Mouse (Mus musculus): ENCODE data around the gene Gm9922. TPM values are rescaled to one million over a fixed set of nuclear protein-coding genes. Genes with fewer than 3 reads are reported as not detected.

Gene Gm9922
- polyA plus RNA-seq, 1 experiment, result 1.4 TPM

- no peak for DNase-seq
- no peaks in the 10 kb centered on the region for H3K27me3 ChIP-seq (ENCODE audit: control insufficient read depth, insufficient read depth, low read length)
- 89% methylated on average over 3 of the region's 3 CpGs for WGBS
- H3K4me3 ChIP-seq (ENCODE audit: control insufficient read depth, insufficient read depth, low read length), result no peak overlapping the region
- no peaks in the 10 kb centered on the region for H3K36me3 ChIP-seq (ENCODE audit: control insufficient read depth, insufficient read depth, low read length)
- no peak overlapping the region for H3K27ac ChIP-seq (ENCODE audit: control insufficient read depth, insufficient read depth, low read length)
- no peaks in the 10 kb centered on the region for H3K4me1 ChIP-seq (replicated peaks; ENCODE audit: control insufficient read depth, insufficient read depth, low read length)
- TF ChIP-seq CTCF (IDR thresholded peaks at IDR 0.05; ENCODE audit: borderline replicate concordance, control insufficient read depth, extremely low read depth, insufficient read depth, low read length, poor library complexity) (no peak), POLR2A (IDR thresholded peaks at IDR 0.05; ENCODE audit: control insufficient read depth, extremely low read depth, insufficient read depth, low read length, poor library complexity) (no peak)
Observed at GRCm38 (mm10) chr14:101746635-101747034, 17.0 kb upstream of the Gm9922 start.

GRCm38 (mm10) chr14:101737501-101737900 lies 7.9 kb upstream of the Gm9922 start:
- no peak for DNase-seq
- TF ChIP-seq POLR2A (IDR thresholded peaks at IDR 0.05; ENCODE audit: control insufficient read depth, extremely low read depth, insufficient read depth, low read length, poor library complexity) (no peak), CTCF (IDR thresholded peaks at IDR 0.05; ENCODE audit: borderline replicate concordance, control insufficient read depth, extremely low read depth, insufficient read depth, low read length, poor library complexity) (no peak)
- Histone ChIP-seq H3K4me1 (replicated peaks; ENCODE audit: control insufficient read depth, insufficient read depth, low read length) (no peaks in the 10 kb centered on the region), H3K27ac (ENCODE audit: control insufficient read depth, insufficient read depth, low read length) (no peak overlapping the region), H3K36me3 (ENCODE audit: control insufficient read depth, insufficient read depth, low read length) (no peaks in the 10 kb centered on the region), H3K27me3 (ENCODE audit: control insufficient read depth, insufficient read depth, low read length) (no peaks in the 10 kb centered on the region), H3K4me3 (ENCODE audit: control insufficient read depth, insufficient read depth, low read length) (no peak overlapping the region)
- WGBS, result 89% methylated on average over 4 of the region's 4 CpGs

GRCm38 (mm10) chr14:101733542-101734303 lies 4.1 kb upstream of the Gm9922 start:
- Histone ChIP-seq H3K27ac (ENCODE audit: control insufficient read depth, insufficient read depth, low read length) (no peak overlapping the region), H3K4me3 (ENCODE audit: control insufficient read depth, insufficient read depth, low read length) (no peak overlapping the region), H3K4me1 (replicated peaks; ENCODE audit: control insufficient read depth, insufficient read depth, low read length) (peaks cover 10% of the 10 kb centered on the region; the same call in 1 of the 2 replicates), H3K36me3 (ENCODE audit: control insufficient read depth, insufficient read depth, low read length) (no peaks in the 10 kb centered on the region), H3K27me3 (ENCODE audit: control insufficient read depth, insufficient read depth, low read length) (peaks cover 7% of the 10 kb centered on the region; the same call in 1 of the 2 replicates)
- 59% methylated on average over 10 of the region's 10 CpGs for whole genome bisulfite sequencing
- TF ChIP-seq CTCF (IDR thresholded peaks at IDR 0.05; ENCODE audit: borderline replicate concordance, control insufficient read depth, extremely low read depth, insufficient read depth, low read length, poor library complexity) (no peak), POLR2A (IDR thresholded peaks at IDR 0.05; ENCODE audit: control insufficient read depth, extremely low read depth, insufficient read depth, low read length, poor library complexity) (no peak)
- no peak for DNase-seq

- no peak for DNase-seq
- 10% methylated on average over 28 of the region's 28 CpGs for WGBS
Observed at GRCm38 (mm10) chr14:101729972-101730692, 518 bp upstream of the Gm9922 start.

GRCm38 (mm10) chr14:101714414-101714813 lies 15.2 kb downstream of the Gm9922 start:
- H3K27ac ChIP-seq (ENCODE audit: control insufficient read depth, insufficient read depth, low read length), result no peak overlapping the region
- H3K36me3 ChIP-seq (ENCODE audit: control insufficient read depth, insufficient read depth, low read length), result no peaks in the 10 kb centered on the region
- 95% methylated on average over 2 of the region's 2 CpGs for WGBS
- DNase-seq, result no peak
- TF ChIP-seq POLR2A (IDR thresholded peaks at IDR 0.05; ENCODE audit: control insufficient read depth, extremely low read depth, insufficient read depth, low read length, poor library complexity), result no peak
- TF ChIP-seq CTCF (IDR thresholded peaks at IDR 0.05; ENCODE audit: borderline replicate concordance, control insufficient read depth, extremely low read depth, insufficient read depth, low read length, poor library complexity), result no peak
- H3K4me3 ChIP-seq (ENCODE audit: control insufficient read depth, insufficient read depth, low read length), result no peak overlapping the region
- H3K27me3 ChIP-seq (ENCODE audit: control insufficient read depth, insufficient read depth, low read length), result no peaks in the 10 kb centered on the region
- no peaks in the 10 kb centered on the region for H3K4me1 ChIP-seq (replicated peaks; ENCODE audit: control insufficient read depth, insufficient read depth, low read length)

More at GRCm38 (mm10) chr14:101729972-101730692, 518 bp upstream of the Gm9922 start:
- no peaks in the 10 kb centered on the region for H3K36me3 ChIP-seq (ENCODE audit: control insufficient read depth, insufficient read depth, low read length)
- peaks cover 11% of the 10 kb centered on the region for H3K27me3 ChIP-seq (ENCODE audit: control insufficient read depth, insufficient read depth, low read length)
- H3K27ac ChIP-seq (ENCODE audit: control insufficient read depth, insufficient read depth, low read length), result no peak overlapping the region
- no peak for TF ChIP-seq POLR2A (IDR thresholded peaks at IDR 0.05; ENCODE audit: control insufficient read depth, extremely low read depth, insufficient read depth, low read length, poor library complexity)
- no peak for TF ChIP-seq CTCF (IDR thresholded peaks at IDR 0.05; ENCODE audit: borderline replicate concordance, control insufficient read depth, extremely low read depth, insufficient read depth, low read length, poor library complexity)
- H3K4me3 ChIP-seq (ENCODE audit: control insufficient read depth, insufficient read depth, low read length), result peak overlapping the region; percentile 55
- peaks cover 10% of the 10 kb centered on the region; the same call in 1 of the 2 replicates for H3K4me1 ChIP-seq (replicated peaks; ENCODE audit: control insufficient read depth, insufficient read depth, low read length)

- 78% methylated on average over 5 of the region's 5 CpGs for WGBS
- Histone ChIP-seq H3K27me3 (ENCODE audit: control insufficient read depth, insufficient read depth, low read length) (no peaks in the 10 kb centered on the region), H3K4me3 (ENCODE audit: control insufficient read depth, insufficient read depth, low read length) (no peak overlapping the region), H3K36me3 (ENCODE audit: control insufficient read depth, insufficient read depth, low read length) (no peaks in the 10 kb centered on the region), H3K4me1 (replicated peaks; ENCODE audit: control insufficient read depth, insufficient read depth, low read length) (no peaks in the 10 kb centered on the region), H3K27ac (ENCODE audit: control insufficient read depth, insufficient read depth, low read length) (no peak overlapping the region)
- TF ChIP-seq CTCF (IDR thresholded peaks at IDR 0.05; ENCODE audit: borderline replicate concordance, control insufficient read depth, extremely low read depth, insufficient read depth, low read length, poor library complexity), result no peak
- no peak for TF ChIP-seq POLR2A (IDR thresholded peaks at IDR 0.05; ENCODE audit: control insufficient read depth, extremely low read depth, insufficient read depth, low read length, poor library complexity)
- DNase-seq, result no peak
Observed at GRCm38 (mm10) chr14:101707088-101707487, 22.5 kb downstream of the Gm9922 start.

All from thymus, adult 2 months (tissue).